Mouse (Mus musculus): ENCODE results near the gene Enoph1. TPM values are rescaled to one million over a fixed set of nuclear protein-coding genes. Genes with fewer than 3 reads are reported as not detected.

Gene Enoph1
- 43.4 and 50.6 TPM in 2 replicates for polyA plus RNA-seq (2011; ENCODE audit: insufficient read depth, insufficient read length, low read depth, missing spikeins)

DNA sequence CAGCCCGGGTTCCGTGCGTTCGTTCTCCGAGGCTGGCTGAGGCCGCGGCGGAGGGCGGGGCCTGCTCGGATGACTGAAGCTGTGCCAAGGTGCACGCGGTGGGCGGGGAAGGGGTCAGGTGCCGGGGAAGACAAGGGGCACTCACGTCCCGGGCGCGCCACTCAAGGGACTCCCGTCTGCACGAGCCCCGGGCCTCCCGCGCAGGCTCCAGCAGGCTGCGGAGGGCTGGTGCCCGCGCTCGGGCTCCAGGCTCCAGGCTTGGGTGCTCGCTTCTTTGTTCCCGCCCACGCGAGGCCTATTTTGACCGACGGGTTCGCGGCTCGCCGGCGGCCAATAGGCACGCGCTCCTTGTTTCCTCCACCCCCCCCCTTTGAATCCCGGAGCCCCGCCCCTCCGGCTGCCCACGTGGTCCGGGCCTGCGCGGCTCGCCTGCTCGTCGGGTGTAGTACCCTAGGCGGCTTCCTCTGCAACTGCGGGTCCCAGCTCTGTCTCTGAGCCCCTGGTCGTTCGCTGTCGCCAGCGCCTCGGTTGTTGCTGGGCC is at the start of gene Enoph1, which contains the start of gene Hnrnpdl:
Gene Enoph1 (plus strand): TSS at position 384 of the 541 bp plus-strand sequence.
Gene Hnrnpdl (minus strand): TSS at position 63 of the 541 bp plus-strand sequence.
- H3K4me3 ChIP-seq (ENCODE audit: low read depth, low read length) = peak within 1 kb of the TSS; percentile 99
- no peaks in the 10 kb centered on the region for H3K27me3 ChIP-seq (ENCODE audit: control insufficient read depth, insufficient read depth, low read length, poor library complexity, severe bottlenecking)
- H3K27ac ChIP-seq (ENCODE audit: insufficient read depth, low read length) = peak within 1 kb of the TSS; percentile 69
- peaks cover 35% of the 10 kb centered on the region for H3K36me3 ChIP-seq (ENCODE audit: control insufficient read depth, insufficient read depth, low read length, poor library complexity, severe bottlenecking)
- peak within 1 kb of the TSS; percentile 98 for H3K9ac ChIP-seq (ENCODE audit: low read depth, poor library complexity, severe bottlenecking)
- peak; percentile 62 for TF ChIP-seq POLR2A (IDR thresholded peaks at IDR 0.05; ENCODE audit: insufficient read depth, low read length)
- no peak for TF ChIP-seq EP300 (IDR thresholded peaks at IDR 0.05; ENCODE audit: insufficient read depth, low read depth, low read length)
- no peak for TF ChIP-seq CTCF (IDR thresholded peaks at IDR 0.05; ENCODE audit: low read depth, low read length)
- peaks cover 2% of the 10 kb centered on the region for H3K4me1 ChIP-seq (ENCODE audit: control insufficient read depth, insufficient read depth, low read length)
- H3K9me3 ChIP-seq (replicated peaks; ENCODE audit: control insufficient read depth, insufficient read depth, low read length, poor library complexity, severe bottlenecking) = no peaks in the 10 kb centered on the region

DNA sequence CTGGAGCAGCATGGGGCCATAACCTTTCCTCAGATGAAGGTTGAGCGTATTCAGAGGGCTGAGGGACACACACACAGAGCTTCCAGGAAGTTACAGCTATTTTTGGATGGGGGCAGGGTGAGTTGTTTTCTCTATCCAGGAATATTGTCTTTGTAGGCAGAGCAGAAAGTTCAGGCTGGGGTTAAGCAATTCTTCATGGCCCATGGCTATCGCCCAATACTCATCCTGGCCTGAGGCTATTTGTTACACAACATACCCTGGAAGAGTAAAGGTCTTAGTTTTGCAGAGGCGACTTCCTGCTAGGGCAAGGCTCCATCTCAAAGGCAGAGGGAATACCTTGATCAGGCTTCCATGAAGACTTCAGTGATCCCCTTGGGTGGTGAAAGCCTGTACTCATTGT is 45.6 kb upstream of the Enoph1 start:
- no peaks in the 10 kb centered on the region for H3K36me3 ChIP-seq (ENCODE audit: control insufficient read depth, insufficient read depth, low read length, poor library complexity, severe bottlenecking)
- H3K4me1 ChIP-seq (ENCODE audit: control insufficient read depth, insufficient read depth, low read length) = no peaks in the 10 kb centered on the region
- H3K4me3 ChIP-seq (ENCODE audit: low read depth, low read length) = no peak overlapping the region
- H3K9me3 ChIP-seq (replicated peaks; ENCODE audit: control insufficient read depth, insufficient read depth, low read length, poor library complexity, severe bottlenecking) = no peaks in the 10 kb centered on the region
- H3K27me3 ChIP-seq (ENCODE audit: control insufficient read depth, insufficient read depth, low read length, poor library complexity, severe bottlenecking) = no peaks in the 10 kb centered on the region
- H3K27ac ChIP-seq (ENCODE audit: insufficient read depth, low read length) = no peak overlapping the region
- no peak overlapping the region for H3K9ac ChIP-seq (ENCODE audit: low read depth, poor library complexity, severe bottlenecking)
- no peak for TF ChIP-seq POLR2A (IDR thresholded peaks at IDR 0.05; ENCODE audit: insufficient read depth, low read length)
- TF ChIP-seq EP300 (IDR thresholded peaks at IDR 0.05; ENCODE audit: insufficient read depth, low read depth, low read length) = no peak
- no peak for TF ChIP-seq CTCF (IDR thresholded peaks at IDR 0.05; ENCODE audit: low read depth, low read length)

DNA sequence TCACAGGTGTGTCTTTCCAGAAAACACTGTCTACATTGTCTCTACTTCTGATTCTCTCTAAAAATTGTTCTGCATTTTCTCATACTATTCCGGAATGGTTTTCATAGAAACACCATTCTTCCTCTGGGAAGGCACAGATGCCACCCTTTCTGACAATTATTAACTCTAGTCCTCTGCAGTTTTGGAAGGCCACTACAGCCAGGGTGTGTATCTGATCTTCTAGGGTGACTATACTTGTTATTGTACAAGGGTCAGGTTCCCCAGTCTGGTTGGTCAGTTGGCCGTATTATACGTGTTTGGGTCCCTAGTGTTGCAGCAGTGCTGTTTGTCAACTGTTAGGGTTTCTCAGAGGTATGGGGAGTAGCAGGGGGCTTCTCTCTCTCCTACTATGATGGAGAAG is 45.1 kb upstream of the Enoph1 start:
- no peaks in the 10 kb centered on the region for H3K36me3 ChIP-seq (ENCODE audit: control insufficient read depth, insufficient read depth, low read length, poor library complexity, severe bottlenecking)
- no peak overlapping the region for H3K9ac ChIP-seq (ENCODE audit: low read depth, poor library complexity, severe bottlenecking)
- no peak overlapping the region for H3K27ac ChIP-seq (ENCODE audit: insufficient read depth, low read length)
- no peak overlapping the region for H3K4me3 ChIP-seq (ENCODE audit: low read depth, low read length)
- H3K27me3 ChIP-seq (ENCODE audit: control insufficient read depth, insufficient read depth, low read length, poor library complexity, severe bottlenecking) = no peaks in the 10 kb centered on the region
- no peak for TF ChIP-seq POLR2A (IDR thresholded peaks at IDR 0.05; ENCODE audit: insufficient read depth, low read length)
- TF ChIP-seq EP300 (IDR thresholded peaks at IDR 0.05; ENCODE audit: insufficient read depth, low read depth, low read length) = no peak
- TF ChIP-seq CTCF (IDR thresholded peaks at IDR 0.05; ENCODE audit: low read depth, low read length) = no peak
- H3K4me1 ChIP-seq (ENCODE audit: control insufficient read depth, insufficient read depth, low read length) = no peaks in the 10 kb centered on the region
- H3K9me3 ChIP-seq (replicated peaks; ENCODE audit: control insufficient read depth, insufficient read depth, low read length, poor library complexity, severe bottlenecking) = no peaks in the 10 kb centered on the region

DNA sequence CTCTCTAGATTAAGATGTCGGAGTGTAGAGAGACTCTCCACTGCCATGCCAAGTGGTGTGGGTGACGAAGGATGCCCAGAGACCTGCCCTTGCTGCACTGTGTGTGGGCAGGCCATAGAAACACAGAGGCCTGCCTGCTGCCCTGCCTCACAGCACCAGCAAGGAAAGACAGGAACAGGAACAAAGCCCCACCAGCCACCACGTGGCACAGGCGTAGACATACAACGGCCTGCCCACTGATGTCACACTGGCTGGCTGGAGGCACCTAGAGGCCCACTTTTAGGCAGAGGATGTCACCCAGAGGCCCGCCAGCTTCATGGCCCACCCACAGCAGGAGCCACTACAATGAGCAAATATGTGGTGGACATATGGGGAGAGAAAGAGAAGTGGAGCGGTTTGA is 39.7 kb upstream of the Enoph1 start:
- no peak overlapping the region for H3K9ac ChIP-seq (ENCODE audit: low read depth, poor library complexity, severe bottlenecking)
- peak overlapping the region; percentile 8; the same call in 1 of the 2 replicates for H3K4me3 ChIP-seq (ENCODE audit: low read depth, low read length)
- no peak for TF ChIP-seq EP300 (IDR thresholded peaks at IDR 0.05; ENCODE audit: insufficient read depth, low read depth, low read length)
- TF ChIP-seq CTCF (IDR thresholded peaks at IDR 0.05; ENCODE audit: low read depth, low read length) = no peak
- no peak for TF ChIP-seq POLR2A (IDR thresholded peaks at IDR 0.05; ENCODE audit: insufficient read depth, low read length)
- H3K36me3 ChIP-seq (ENCODE audit: control insufficient read depth, insufficient read depth, low read length, poor library complexity, severe bottlenecking) = no peaks in the 10 kb centered on the region
- H3K9me3 ChIP-seq (replicated peaks; ENCODE audit: control insufficient read depth, insufficient read depth, low read length, poor library complexity, severe bottlenecking) = no peaks in the 10 kb centered on the region
- no peaks in the 10 kb centered on the region for H3K27me3 ChIP-seq (ENCODE audit: control insufficient read depth, insufficient read depth, low read length, poor library complexity, severe bottlenecking)
- H3K4me1 ChIP-seq (ENCODE audit: control insufficient read depth, insufficient read depth, low read length) = no peaks in the 10 kb centered on the region
- no peak overlapping the region for H3K27ac ChIP-seq (ENCODE audit: insufficient read depth, low read length)

DNA sequence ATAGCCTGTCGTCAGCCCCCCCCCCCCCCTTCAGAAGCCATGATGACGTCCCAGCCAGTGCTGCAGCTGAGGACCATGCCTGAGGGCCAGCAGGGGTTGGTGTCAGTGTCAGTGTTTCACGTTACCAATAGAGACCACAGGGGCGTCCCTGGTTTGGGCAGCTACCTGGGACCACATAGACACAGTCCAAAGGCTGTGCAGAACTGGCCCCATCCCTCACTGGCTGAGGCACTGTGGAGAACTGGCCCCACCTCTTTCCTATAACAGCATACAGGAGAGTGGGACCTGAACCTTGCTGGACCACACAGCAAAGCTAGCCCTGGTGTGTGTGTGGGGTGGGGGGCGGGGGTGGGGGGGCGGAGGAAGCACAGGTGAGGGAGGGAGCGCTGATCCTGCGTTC is 39.3 kb upstream of the Enoph1 start:
- Histone ChIP-seq H3K27ac (ENCODE audit: insufficient read depth, low read length) (no peak overlapping the region), H3K9ac (ENCODE audit: low read depth, poor library complexity, severe bottlenecking) (no peak overlapping the region), H3K9me3 (replicated peaks; ENCODE audit: control insufficient read depth, insufficient read depth, low read length, poor library complexity, severe bottlenecking) (no peaks in the 10 kb centered on the region), H3K4me1 (ENCODE audit: control insufficient read depth, insufficient read depth, low read length) (no peaks in the 10 kb centered on the region), H3K27me3 (ENCODE audit: control insufficient read depth, insufficient read depth, low read length, poor library complexity, severe bottlenecking) (no peaks in the 10 kb centered on the region), H3K36me3 (ENCODE audit: control insufficient read depth, insufficient read depth, low read length, poor library complexity, severe bottlenecking) (no peaks in the 10 kb centered on the region), H3K4me3 (ENCODE audit: low read depth, low read length) (no peak overlapping the region)
- TF ChIP-seq POLR2A (IDR thresholded peaks at IDR 0.05; ENCODE audit: insufficient read depth, low read length) = no peak
- no peak for TF ChIP-seq EP300 (IDR thresholded peaks at IDR 0.05; ENCODE audit: insufficient read depth, low read depth, low read length)
- TF ChIP-seq CTCF (IDR thresholded peaks at IDR 0.05; ENCODE audit: low read depth, low read length) = no peak

GRCm38 (mm10) chr5:100003895-100004294 is 35.9 kb upstream of the Enoph1 start:
- Histone ChIP-seq H3K4me1 (ENCODE audit: control insufficient read depth, insufficient read depth, low read length) (no peaks in the 10 kb centered on the region), H3K4me3 (ENCODE audit: low read depth, low read length) (no peak overlapping the region), H3K36me3 (ENCODE audit: control insufficient read depth, insufficient read depth, low read length, poor library complexity, severe bottlenecking) (no peaks in the 10 kb centered on the region), H3K9me3 (replicated peaks; ENCODE audit: control insufficient read depth, insufficient read depth, low read length, poor library complexity, severe bottlenecking) (no peaks in the 10 kb centered on the region), H3K27ac (ENCODE audit: insufficient read depth, low read length) (no peak overlapping the region), H3K9ac (ENCODE audit: low read depth, poor library complexity, severe bottlenecking) (no peak overlapping the region), H3K27me3 (ENCODE audit: control insufficient read depth, insufficient read depth, low read length, poor library complexity, severe bottlenecking) (no peaks in the 10 kb centered on the region)
- TF ChIP-seq CTCF (IDR thresholded peaks at IDR 0.05; ENCODE audit: low read depth, low read length) = no peak
- no peak for TF ChIP-seq POLR2A (IDR thresholded peaks at IDR 0.05; ENCODE audit: insufficient read depth, low read length)
- no peak for TF ChIP-seq EP300 (IDR thresholded peaks at IDR 0.05; ENCODE audit: insufficient read depth, low read depth, low read length)

Measured in ES-Bruce4 (cell line).